Mouse (Mus musculus) heart, postnatal 36 days (tissue): ENCODE results near the gene Tsnax. TPM values are rescaled to one million over a fixed set of nuclear protein-coding genes. Genes with fewer than 3 reads are reported as not detected.
A peak's percentile ranks its signal among the peaks of the same experiment; 100 is the strongest.

Source experiments
- DNase-seq, 2 experiments: peaks; one replicate each; pipeline ENCODE4 v3.0.0; 2021 to 2022
- intact Hi-C: fragments of 180-260 bp; cut with DNase I; formaldehyde crosslinking; loops from one replicate; pipeline ENCODE4 v1.15.1; 2025
- total RNA-seq, 2 experiments: library from RNA; stranded (reverse); gene quantifications; 2 replicates each; pipeline ENCODE4 v1.2.3; 2021

Gene Tsnax
- total RNA-seq: 10 to 100 TPM; 73.6 to 80.4 TPM

GRCm38 (mm10) chr8:125012695-125013627, at the start of gene Tsnax:
Gene Tsnax, plus strand, starts transcription at chr8:125012997.
- peak; percentile 87 to 91 for DNase-seq
- intact Hi-C loops: loop anchor here (2.0 kb wide), 3 partner anchors 22 to 116 kb away; partner anchors contain the start of genes Egln1, Exoc8 and Sprtn

- intact Hi-C loops: no loop called here
- DNase-seq: no peak
Measured at GRCm38 (mm10) chr8:124963246-124963645, 49.6 kb upstream of the Tsnax start.

GRCm38 (mm10) chr8:124964966-124965365, 47.8 kb upstream of the Tsnax start:
- DNase-seq: no peak
- intact Hi-C loops: no loop called here

GRCm38 (mm10) chr8:124970312-124970933, 42.4 kb upstream of the Tsnax start:
- intact Hi-C loops: no loop called here
- no peak for DNase-seq

GRCm38 (mm10) chr8:124973221-124973620, 39.6 kb upstream of the Tsnax start:
- DNase-seq: no peak
- intact Hi-C loops: no loop called here

GRCm38 (mm10) chr8:124974254-124974653, 38.5 kb upstream of the Tsnax start:
- DNase-seq: no peak
- intact Hi-C loops: no loop called here

- no peak for DNase-seq
- intact Hi-C loops: no loop called here
Measured at GRCm38 (mm10) chr8:124976211-124976610, 36.6 kb upstream of the Tsnax start.

- DNase-seq: no peak
- intact Hi-C loops: no loop called here
Measured at GRCm38 (mm10) chr8:124978026-124978425, 34.8 kb upstream of the Tsnax start.

- no peak for DNase-seq
- intact Hi-C loops: no loop called here
Measured at GRCm38 (mm10) chr8:124980036-124980435, 32.8 kb upstream of the Tsnax start.

GRCm38 (mm10) chr8:124980828-124981227, 32.0 kb upstream of the Tsnax start:
- DNase-seq: no peak
- intact Hi-C loops: no loop called here

- DNase-seq: no peak
- intact Hi-C loops: no loop called here
Measured at GRCm38 (mm10) chr8:124990923-124991667, 21.7 kb upstream of the Tsnax start.

- intact Hi-C loops: no loop called here
- no peak for DNase-seq
Measured at GRCm38 (mm10) chr8:124991668-124991926, 21.2 kb upstream of the Tsnax start.

GRCm38 (mm10) chr8:124995776-124996175, 17.0 kb upstream of the Tsnax start:
- DNase-seq: no peak
- intact Hi-C loops: no loop called here

GRCm38 (mm10) chr8:125024085-125024484, 11.3 kb downstream of the Tsnax start:
- no peak for DNase-seq
- intact Hi-C loops: no loop called here

- DNase-seq: no peak
- intact Hi-C loops: no loop called here
Measured at GRCm38 (mm10) chr8:125027211-125027610, 14.4 kb downstream of the Tsnax start.

- DNase-seq: no peak
- intact Hi-C loops: no loop called here
Measured at GRCm38 (mm10) chr8:125028841-125029240, 16.0 kb downstream of the Tsnax start.

GRCm38 (mm10) chr8:125031276-125031675, 18.5 kb downstream of the Tsnax start:
- intact Hi-C loops: loop anchor here (10.0 kb wide), 1 partner anchor 296 kb away; no protein-coding TSS in a partner anchor

GRCm38 (mm10) chr8:125034669-125035068, 21.9 kb downstream of the Tsnax start:
- DNase-seq: peak; percentile 75 to 82
- intact Hi-C loops: loop anchor here (2.0 to 10.0 kb wide), 3 partner anchors 22 to 300 kb away; partner anchors contain the start of genes Exoc8, Sprtn and Tsnax

More at GRCm38 (mm10) chr8:125031276-125031675, 18.5 kb downstream of the Tsnax start:
- no peak for DNase-seq

- intact Hi-C loops: loop anchor here (2.0 to 10.0 kb wide), 2 partner anchors 88 to 302 kb away; partner anchors contain the start of gene Egln1
- DNase-seq: peak in 1 of 2 experiments; percentile 45
Measured at GRCm38 (mm10) chr8:125037081-125037480, 24.3 kb downstream of the Tsnax start.

- DNase-seq: no peak
- intact Hi-C loops: loop anchor here (10.0 kb wide), 1 partner anchor 304 kb away; no protein-coding TSS in a partner anchor
Measured at GRCm38 (mm10) chr8:125038731-125039130, 25.9 kb downstream of the Tsnax start.
